Mouse (Mus musculus): ENCODE results near the gene Hamp.

The Hamp gene

GRCm38 (mm10) chr7:30908277-30908991 is 35.4 kb downstream of the Hamp start:
- DNase-seq (ENCODE audit: low spot score in 2 of 2): no peak

DNA sequence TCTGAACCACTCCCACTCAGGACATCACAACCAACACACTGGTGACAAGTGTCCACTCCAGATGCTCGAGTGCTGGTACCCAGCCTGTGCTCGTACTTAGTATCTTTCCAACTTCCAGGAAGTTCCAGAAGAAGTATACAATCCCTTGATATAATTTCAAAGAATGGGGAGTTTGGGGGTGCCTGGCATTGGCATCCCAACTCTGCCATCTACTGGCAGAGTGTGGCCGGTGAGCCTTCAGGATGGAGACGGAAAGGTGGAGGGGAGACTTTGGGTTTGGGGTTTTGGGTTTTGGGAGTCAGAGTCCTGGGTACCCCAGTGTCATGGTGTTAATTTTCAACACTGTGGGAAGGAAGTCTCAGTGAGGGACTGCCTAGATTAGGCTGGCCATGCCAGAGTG is 39.8 kb downstream of the Hamp start:
- no peak for DNase-seq (ENCODE audit: low spot score in 2 of 2)

GRCm38 (mm10) chr7:30895217-30895616 is 48.6 kb downstream of the Hamp start:
- no peak for DNase-seq (ENCODE audit: low spot score in 2 of 2)

DNA sequence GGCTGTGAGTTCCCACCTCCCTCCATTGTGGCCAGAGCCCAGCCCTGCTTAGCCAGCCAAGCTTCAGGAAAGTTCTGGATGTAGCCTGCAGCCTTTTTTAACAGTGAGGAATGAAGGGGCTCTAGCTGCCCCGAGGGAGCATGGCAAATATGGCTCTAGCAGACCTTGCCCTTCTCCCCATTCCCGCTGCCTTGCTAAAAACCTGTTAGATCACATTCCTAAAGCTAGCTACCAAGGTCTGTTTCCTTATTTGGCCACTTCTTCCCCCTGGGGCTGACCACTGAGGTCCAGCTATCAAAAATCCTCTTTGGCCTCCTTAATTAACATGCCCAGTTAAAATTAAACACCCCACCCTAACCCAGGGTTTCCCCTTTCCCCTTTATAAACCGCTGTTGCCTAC is 51.3 kb downstream of the Hamp start:
- DNase-seq (ENCODE audit: low spot score in 2 of 2): no peak

Measured in frontal cortex, postnatal 10 days (tissue).